Mouse (Mus musculus): ENCODE results near the gene Cyp51. TPM values are rescaled to one million over a fixed set of nuclear protein-coding genes. Genes with fewer than 3 reads are reported as not detected.

Cyp51 gene
- total RNA-seq, 2 experiments from 2014 or later: 1.9 TPM; not detected in 1

- ATAC-seq (replicated peaks; ENCODE audit: low FRiP score, poor library complexity, severe bottlenecking): no peak
Measured at GRCm38 (mm10) chr5:4031846-4032245, 72.7 kb downstream of the Cyp51 start.

Other genes with a start within 250 kb of the Cyp51 start
- gene Mterf1a, start 210.8 kb downstream of the Cyp51 start, total RNA-seq (2015; ENCODE audit: low replicate concordance): 5.0 and 5.8 TPM in 2 replicates
- 4.2 and 13.0 TPM in 2 replicates for gene Mterf1a, start 210.8 kb downstream of the Cyp51 start, total RNA-seq (2017; ENCODE audit: low replicate concordance)
- 21.0 and 27.8 TPM in 2 replicates for gene Akap9, start 176.7 kb downstream of the Cyp51 start, total RNA-seq (2015; ENCODE audit: low replicate concordance)
- gene Akap9, start 176.7 kb downstream of the Cyp51 start, total RNA-seq (2017; ENCODE audit: low replicate concordance): 16.0 and 20.0 TPM in 2 replicates
- gene Mterf1b, start 87.6 kb upstream of the Cyp51 start, total RNA-seq (2015; ENCODE audit: low replicate concordance): 1.1 and 5.4 TPM in 2 replicates
- 1.8 and 3.5 TPM in 2 replicates for gene Mterf1b, start 87.6 kb upstream of the Cyp51 start, total RNA-seq (2017; ENCODE audit: low replicate concordance)